Mouse (Mus musculus): Measurements from ENCODE around the gene Scnn1a. TPM values are rescaled to one million over a fixed set of nuclear protein-coding genes. Genes with fewer than 3 reads are reported as not detected.

Scnn1a gene
- polyA plus RNA-seq, 1 experiment from 2014 or later = 0.55 TPM

GRCm38 (mm10) chr6:125342198-125342597 lies 21.7 kb downstream of the Scnn1a start:
- H3K4me3 ChIP-seq (ENCODE audit: low read depth, low read length) = no peak overlapping the region
- peaks cover 20% of the 10 kb centered on the region for H3K4me1 ChIP-seq (replicated peaks; ENCODE audit: control insufficient read depth, insufficient read depth, low read length)
- H3K9ac ChIP-seq (ENCODE audit: low read depth, low read length) = no peak overlapping the region
- no peaks in the 10 kb centered on the region for H3K9me3 ChIP-seq (ENCODE audit: control insufficient read depth, low read length)
- WGBS = 60% methylated on average over 3 of the region's 3 CpGs
- no peaks in the 10 kb centered on the region for H3K27me3 ChIP-seq (replicated peaks; ENCODE audit: control insufficient read depth, insufficient read depth, low read length)
- no peak for ATAC-seq (replicated peaks; ENCODE audit: low FRiP score)
- H3K27ac ChIP-seq (ENCODE audit: low read depth, low read length) = no peak overlapping the region
- DNase-seq (ENCODE audit: low spot score) = no peak
- no peak overlapping the region for H3K4me2 ChIP-seq
- H3K36me3 ChIP-seq (ENCODE audit: control insufficient read depth, insufficient read depth, low read length) = no peaks in the 10 kb centered on the region; the same call in 1 of the 2 replicates

GRCm38 (mm10) chr6:125344084-125344483 lies 23.6 kb downstream of the Scnn1a start:
- Histone ChIP-seq H3K27me3 (replicated peaks; ENCODE audit: control insufficient read depth, insufficient read depth, low read length) (no peaks in the 10 kb centered on the region), H3K4me2 (no peak overlapping the region), H3K27ac (ENCODE audit: low read depth, low read length) (no peak overlapping the region), H3K36me3 (ENCODE audit: control insufficient read depth, insufficient read depth, low read length) (no peaks in the 10 kb centered on the region), H3K9me3 (ENCODE audit: control insufficient read depth, low read length) (no peaks in the 10 kb centered on the region), H3K4me1 (replicated peaks; ENCODE audit: control insufficient read depth, insufficient read depth, low read length) (peaks cover 28% of the 10 kb centered on the region), H3K4me3 (ENCODE audit: low read depth, low read length) (no peak overlapping the region), H3K9ac (ENCODE audit: low read depth, low read length) (no peak overlapping the region)
- 51% methylated on average over 8 of the region's 8 CpGs for WGBS
- DNase-seq (ENCODE audit: low spot score) (no peak), ATAC-seq (replicated peaks; ENCODE audit: low FRiP score) (no peak)

- H3K4me1 ChIP-seq (replicated peaks; ENCODE audit: control insufficient read depth, insufficient read depth, low read length) = peaks cover 29% of the 10 kb centered on the region
- no peaks in the 10 kb centered on the region for H3K9me3 ChIP-seq (ENCODE audit: control insufficient read depth, low read length)
- H3K36me3 ChIP-seq (ENCODE audit: control insufficient read depth, insufficient read depth, low read length) = no peaks in the 10 kb centered on the region
- no peak overlapping the region for H3K9ac ChIP-seq (ENCODE audit: low read depth, low read length)
- DNase-seq (ENCODE audit: low spot score) (no peak), ATAC-seq (replicated peaks; ENCODE audit: low FRiP score) (no peak)
- no peak overlapping the region for H3K4me3 ChIP-seq (ENCODE audit: low read depth, low read length)
- H3K27me3 ChIP-seq (replicated peaks; ENCODE audit: control insufficient read depth, insufficient read depth, low read length) = no peaks in the 10 kb centered on the region
- H3K27ac ChIP-seq (ENCODE audit: low read depth, low read length) = no peak overlapping the region
- no peak overlapping the region for H3K4me2 ChIP-seq
- 50% methylated on average over 4 of the region's 4 CpGs for WGBS
Observed at GRCm38 (mm10) chr6:125344866-125345265, 24.4 kb downstream of the Scnn1a start.

GRCm38 (mm10) chr6:125345625-125346024 lies 25.2 kb downstream of the Scnn1a start:
- H3K4me1 ChIP-seq (replicated peaks; ENCODE audit: control insufficient read depth, insufficient read depth, low read length) = peaks cover 26% of the 10 kb centered on the region
- no peak overlapping the region for H3K4me2 ChIP-seq
- no peak overlapping the region for H3K4me3 ChIP-seq (ENCODE audit: low read depth, low read length)
- no peak overlapping the region for H3K9ac ChIP-seq (ENCODE audit: low read depth, low read length)
- H3K27ac ChIP-seq (ENCODE audit: low read depth, low read length) = no peak overlapping the region
- H3K27me3 ChIP-seq (replicated peaks; ENCODE audit: control insufficient read depth, insufficient read depth, low read length) = no peaks in the 10 kb centered on the region
- WGBS = 34% methylated on average over 1 of the region's 1 CpGs
- DNase-seq (ENCODE audit: low spot score) = no peak
- ATAC-seq (replicated peaks; ENCODE audit: low FRiP score) = no peak
- no peaks in the 10 kb centered on the region for H3K9me3 ChIP-seq (ENCODE audit: control insufficient read depth, low read length)
- no peaks in the 10 kb centered on the region for H3K36me3 ChIP-seq (ENCODE audit: control insufficient read depth, insufficient read depth, low read length)

GRCm38 (mm10) chr6:125346029-125346428 lies 25.6 kb downstream of the Scnn1a start:
- WGBS = 54% methylated on average over 2 of the region's 2 CpGs
- peaks cover 26% of the 10 kb centered on the region for H3K4me1 ChIP-seq (replicated peaks; ENCODE audit: control insufficient read depth, insufficient read depth, low read length)

GRCm38 (mm10) chr6:125348721-125349574 lies 28.5 kb downstream of the Scnn1a start, which contains the start of gene Tnfrsf1a:
TSS of gene Tnfrsf1a (plus strand) at chr6:125349362.
- ATAC-seq (replicated peaks; ENCODE audit: low FRiP score) (peak; percentile 39), DNase-seq (ENCODE audit: low spot score) (no peak)
- no peaks in the 10 kb centered on the region for H3K9me3 ChIP-seq (ENCODE audit: control insufficient read depth, low read length)
- no peaks in the 10 kb centered on the region for H3K27me3 ChIP-seq (replicated peaks; ENCODE audit: control insufficient read depth, insufficient read depth, low read length)
- H3K27ac ChIP-seq (ENCODE audit: low read depth, low read length) = peak within 1 kb of the TSS; percentile 62
- H3K9ac ChIP-seq (ENCODE audit: low read depth, low read length) = peak within 1 kb of the TSS; percentile 65
- H3K4me3 ChIP-seq (ENCODE audit: low read depth, low read length) = peak within 1 kb of the TSS; percentile 66
- 9% methylated on average over 22 of the region's 22 CpGs for WGBS
- H3K4me2 ChIP-seq = peak within 1 kb of the TSS; percentile 87
- no peaks in the 10 kb centered on the region for H3K36me3 ChIP-seq (ENCODE audit: control insufficient read depth, insufficient read depth, low read length)
- peaks cover 47% of the 10 kb centered on the region for H3K4me1 ChIP-seq (replicated peaks; ENCODE audit: control insufficient read depth, insufficient read depth, low read length)

More at GRCm38 (mm10) chr6:125346029-125346428, 25.6 kb downstream of the Scnn1a start:
- Histone ChIP-seq H3K27me3 (replicated peaks; ENCODE audit: control insufficient read depth, insufficient read depth, low read length) (no peaks in the 10 kb centered on the region), H3K27ac (ENCODE audit: low read depth, low read length) (no peak overlapping the region), H3K9ac (ENCODE audit: low read depth, low read length) (no peak overlapping the region), H3K4me2 (no peak overlapping the region), H3K36me3 (ENCODE audit: control insufficient read depth, insufficient read depth, low read length) (no peaks in the 10 kb centered on the region), H3K9me3 (ENCODE audit: control insufficient read depth, low read length) (no peaks in the 10 kb centered on the region), H3K4me3 (ENCODE audit: low read depth, low read length) (no peak overlapping the region)
- DNase-seq (ENCODE audit: low spot score) (no peak), ATAC-seq (replicated peaks; ENCODE audit: low FRiP score) (no peak)

GRCm38 (mm10) chr6:125349575-125350230 lies 29.2 kb downstream of the Scnn1a start:
- DNase-seq (ENCODE audit: low spot score) (peak; percentile 69), ATAC-seq (replicated peaks; ENCODE audit: low FRiP score) (peak; percentile 77)
- Histone ChIP-seq H3K4me3 (ENCODE audit: low read depth, low read length) (peak overlapping the region; percentile 66), H3K27ac (ENCODE audit: low read depth, low read length) (peak overlapping the region; percentile 62), H3K4me1 (replicated peaks; ENCODE audit: control insufficient read depth, insufficient read depth, low read length) (peaks cover 50% of the 10 kb centered on the region), H3K27me3 (replicated peaks; ENCODE audit: control insufficient read depth, insufficient read depth, low read length) (no peaks in the 10 kb centered on the region), H3K9ac (ENCODE audit: low read depth, low read length) (peak overlapping the region; percentile 65), H3K36me3 (ENCODE audit: control insufficient read depth, insufficient read depth, low read length) (no peaks in the 10 kb centered on the region), H3K9me3 (ENCODE audit: control insufficient read depth, low read length) (no peaks in the 10 kb centered on the region), H3K4me2 (peak overlapping the region; percentile 87)
- under 1% methylated on average over 27 of the region's 27 CpGs for WGBS

- 6% methylated on average over 20 of the region's 20 CpGs for WGBS
- H3K4me2 ChIP-seq = peak overlapping the region; percentile 87
- H3K36me3 ChIP-seq (ENCODE audit: control insufficient read depth, insufficient read depth, low read length) = no peaks in the 10 kb centered on the region
- no peaks in the 10 kb centered on the region for H3K27me3 ChIP-seq (replicated peaks; ENCODE audit: control insufficient read depth, insufficient read depth, low read length)
- ATAC-seq (replicated peaks; ENCODE audit: low FRiP score) (no peak), DNase-seq (ENCODE audit: low spot score) (no peak)
- no peaks in the 10 kb centered on the region for H3K9me3 ChIP-seq (ENCODE audit: control insufficient read depth, low read length)
- H3K9ac ChIP-seq (ENCODE audit: low read depth, low read length) = peak overlapping the region; percentile 65
- H3K4me3 ChIP-seq (ENCODE audit: low read depth, low read length) = peak overlapping the region; percentile 66
- H3K27ac ChIP-seq (ENCODE audit: low read depth, low read length) = peak overlapping the region; percentile 62
- H3K4me1 ChIP-seq (replicated peaks; ENCODE audit: control insufficient read depth, insufficient read depth, low read length) = peaks cover 57% of the 10 kb centered on the region
Observed at GRCm38 (mm10) chr6:125350231-125350994, 30.0 kb downstream of the Scnn1a start.
